Mouse (Mus musculus) ES-Bruce4 (cell line): ENCODE measurements around the gene Hnrnpm.
"Not testable (repeated sequence)": the region's sequence is repeated elsewhere in the genome, so short reads cannot be mapped to it uniquely, and the experiment has no call there.

Experiments used
- CTCF ChIP-seq: IDR thresholded peaks from one replicate; pipeline ENCODE4 v1.8.1; 2011; ENCODE audit warnings: low read depth, low read length
- EP300 ChIP-seq: IDR thresholded peaks from 2 replicates; pipeline ENCODE4 v1.6.1; 2011; ENCODE audit warnings: low read depth, low read length; ENCODE audit not compliant: insufficient read depth

GRCm38 (mm10) chr17:33732556-33733083 lies 46.0 kb upstream of the Hnrnpm start:
- TF ChIP-seq CTCF, EP300: not testable (repeated sequence)
